Mouse (Mus musculus): ENCODE measurements around the gene Limch1. TPM values are rescaled to one million over a fixed set of nuclear protein-coding genes. Genes with fewer than 3 reads are reported as not detected.

Gene Limch1
- polyA plus RNA-seq, 1 experiment from 2014 or later: 1.5 TPM

DNA sequence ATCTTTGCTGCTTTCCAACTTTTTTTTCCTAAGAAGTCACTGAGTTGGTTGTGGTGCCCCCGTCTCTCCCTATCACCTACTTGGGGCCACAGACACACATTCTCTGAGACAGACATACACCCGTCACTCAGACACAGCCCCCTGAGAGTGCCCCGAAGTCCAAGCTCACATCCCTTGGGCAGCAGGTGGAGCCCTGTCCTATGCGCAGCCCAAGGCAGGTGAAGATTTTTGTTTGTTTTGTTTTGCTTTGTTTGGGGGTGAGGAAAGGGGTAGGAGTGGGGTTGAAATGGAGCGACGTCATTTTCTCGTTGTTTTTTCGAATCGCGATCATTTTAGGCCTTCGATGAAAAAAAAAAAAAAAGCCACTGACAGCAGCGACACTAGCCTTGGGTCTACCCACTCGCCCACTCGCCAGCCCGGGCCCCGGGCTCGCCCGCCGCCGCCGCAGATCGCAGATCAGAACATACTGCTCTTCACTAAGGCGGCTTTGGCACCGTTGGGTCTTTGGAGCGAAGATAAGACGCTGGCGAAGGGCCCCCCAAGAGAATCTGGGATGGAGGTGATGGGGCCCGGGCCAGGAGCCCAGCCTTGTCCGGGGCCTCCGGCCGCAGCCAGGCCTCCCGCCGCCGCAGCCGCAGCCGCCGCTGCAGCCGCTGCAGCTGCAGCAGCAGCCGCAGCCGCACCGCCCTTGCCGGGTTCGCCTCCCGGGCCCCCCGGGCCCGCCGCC, 350.2 kb downstream of the Limch1 start:
- under 1% methylated on average over 43 of the region's 47 CpGs for WGBS (ENCODE audit: insufficient replicate concordance)
- H3K9ac ChIP-seq (ENCODE audit: low read depth, low read length): no peak overlapping the region

DNA sequence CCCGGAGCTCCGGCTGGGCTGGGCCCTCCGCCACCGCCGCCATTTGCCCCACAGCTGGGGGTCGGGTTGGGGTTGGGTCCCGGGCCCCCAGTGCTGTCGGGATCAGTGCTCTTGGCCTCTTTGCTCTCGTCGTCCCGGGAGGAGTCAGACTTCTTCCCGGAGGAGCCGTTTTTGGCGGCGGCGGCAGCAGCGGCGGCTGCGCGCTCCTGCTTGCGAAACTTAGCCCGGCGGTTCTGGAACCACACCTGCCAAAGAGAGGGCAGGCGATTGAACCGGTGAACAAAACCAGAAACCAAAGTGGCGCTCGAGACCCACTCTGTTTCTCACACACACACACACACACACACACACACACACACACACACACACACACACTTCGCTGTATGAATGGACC, 350.7 kb downstream of the Limch1 start:
- no peak for ATAC-seq (ENCODE audit: low read depth)
- H3K9me3 ChIP-seq (replicated peaks; ENCODE audit: control insufficient read depth, low read length): no peaks in the 10 kb centered on the region
- no peak overlapping the region for H3K27ac ChIP-seq (ENCODE audit: low read length)
- H3K4me3 ChIP-seq (ENCODE audit: low read depth, low read length): peak overlapping the region; percentile 34; the same call in 1 of the 2 replicates
- H3K27me3 ChIP-seq (ENCODE audit: control insufficient read depth, insufficient read depth, low read depth, low read length): peaks cover 85% of the 10 kb centered on the region
- peak overlapping the region; percentile 43 for H3K4me2 ChIP-seq (ENCODE audit: low read depth, low read length)
- no peaks in the 10 kb centered on the region for H3K36me3 ChIP-seq (ENCODE audit: control insufficient read depth, insufficient read depth)
- H3K4me1 ChIP-seq (ENCODE audit: control insufficient read depth, low read depth, low read length): no peaks in the 10 kb centered on the region
- WGBS (ENCODE audit: insufficient replicate concordance): 2% methylated on average over 28 of the region's 28 CpGs
- no peak overlapping the region for H3K9ac ChIP-seq (ENCODE audit: low read depth, low read length)

More for the DNA sequence above, 350.2 kb downstream of the Limch1 start:
- peaks cover 80% of the 10 kb centered on the region for H3K27me3 ChIP-seq (ENCODE audit: control insufficient read depth, insufficient read depth, low read depth, low read length)
- H3K4me2 ChIP-seq (ENCODE audit: low read depth, low read length): peak overlapping the region; percentile 43
- no peak for ATAC-seq (ENCODE audit: low read depth)
- H3K4me3 ChIP-seq (ENCODE audit: low read depth, low read length): peak overlapping the region; percentile 34; the same call in 1 of the 2 replicates
- H3K36me3 ChIP-seq (ENCODE audit: control insufficient read depth, insufficient read depth): no peaks in the 10 kb centered on the region
- no peaks in the 10 kb centered on the region for H3K4me1 ChIP-seq (ENCODE audit: control insufficient read depth, low read depth, low read length)
- H3K27ac ChIP-seq (ENCODE audit: low read length): no peak overlapping the region
- H3K9me3 ChIP-seq (replicated peaks; ENCODE audit: control insufficient read depth, low read length): no peaks in the 10 kb centered on the region

- Histone ChIP-seq H3K4me1 (ENCODE audit: control insufficient read depth, low read depth, low read length) (no peaks in the 10 kb centered on the region), H3K4me3 (ENCODE audit: low read depth, low read length) (no peak overlapping the region), H3K27me3 (ENCODE audit: control insufficient read depth, insufficient read depth, low read depth, low read length) (peaks cover 91% of the 10 kb centered on the region), H3K36me3 (ENCODE audit: control insufficient read depth, insufficient read depth) (no peaks in the 10 kb centered on the region), H3K27ac (ENCODE audit: low read length) (no peak overlapping the region), H3K4me2 (ENCODE audit: low read depth, low read length) (no peak overlapping the region), H3K9ac (ENCODE audit: low read depth, low read length) (no peak overlapping the region), H3K9me3 (replicated peaks; ENCODE audit: control insufficient read depth, low read length) (no peaks in the 10 kb centered on the region)
- 3% methylated on average over 41 of the region's 41 CpGs for WGBS (ENCODE audit: insufficient replicate concordance)
- no peak for ATAC-seq (ENCODE audit: low read depth)
Measured at GRCm38 (mm10) chr5:67097106-67098050, 351.8 kb downstream of the Limch1 start.

DNA sequence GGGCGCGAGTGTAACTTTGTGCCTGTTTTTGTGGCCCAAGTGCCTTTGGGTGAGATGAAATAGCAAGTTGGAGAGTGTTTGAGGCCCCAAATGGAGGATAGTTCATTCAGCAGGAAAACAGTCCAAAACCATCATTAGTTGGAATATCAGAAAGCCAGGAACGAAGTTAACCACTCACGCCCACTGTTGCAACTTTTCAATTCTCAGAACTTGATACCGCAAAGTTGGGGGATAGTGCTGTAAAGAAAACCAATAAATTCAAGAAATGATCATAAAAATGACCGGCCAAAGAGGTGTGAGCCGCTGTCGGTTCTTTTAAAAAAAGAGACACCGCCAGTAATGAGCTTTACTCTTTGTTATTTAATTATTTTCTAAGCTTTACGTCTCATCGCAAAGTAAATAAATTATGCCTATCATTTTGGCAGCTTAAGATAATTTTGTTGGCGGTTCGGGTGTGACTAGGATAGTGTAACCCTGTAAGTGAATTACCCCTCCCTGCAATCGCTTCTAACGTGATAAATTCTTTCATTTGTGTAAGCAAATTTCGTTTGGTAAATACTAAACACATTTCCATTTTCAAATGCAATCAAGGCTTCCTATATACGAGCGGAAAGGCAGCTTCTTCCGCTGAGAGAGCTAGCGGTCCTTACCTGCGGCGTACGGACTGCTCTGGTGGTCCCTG, 352.6 kb downstream of the Limch1 start:
- no peak overlapping the region for H3K9ac ChIP-seq (ENCODE audit: low read depth, low read length)
- peaks cover 96% of the 10 kb centered on the region for H3K27me3 ChIP-seq (ENCODE audit: control insufficient read depth, insufficient read depth, low read depth, low read length)
- no peak for ATAC-seq (ENCODE audit: low read depth)
- H3K27ac ChIP-seq (ENCODE audit: low read length): no peak overlapping the region
- H3K4me1 ChIP-seq (ENCODE audit: control insufficient read depth, low read depth, low read length): no peaks in the 10 kb centered on the region
- H3K4me3 ChIP-seq (ENCODE audit: low read depth, low read length): no peak overlapping the region
- H3K36me3 ChIP-seq (ENCODE audit: control insufficient read depth, insufficient read depth): no peaks in the 10 kb centered on the region
- H3K9me3 ChIP-seq (replicated peaks; ENCODE audit: control insufficient read depth, low read length): no peaks in the 10 kb centered on the region
- 3% methylated on average over 23 of the region's 23 CpGs for WGBS (ENCODE audit: insufficient replicate concordance)
- no peak overlapping the region for H3K4me2 ChIP-seq (ENCODE audit: low read depth, low read length)

- Histone ChIP-seq H3K9ac (ENCODE audit: low read depth, low read length) (no peak within 1 kb of the TSS), H3K27ac (ENCODE audit: low read length) (no peak within 1 kb of the TSS), H3K27me3 (ENCODE audit: control insufficient read depth, insufficient read depth, low read depth, low read length) (peaks cover 94% of the 10 kb centered on the region)
Measured at GRCm38 (mm10) chr5:67098733-67099323, 353.2 kb downstream of the Limch1 start, which contains the start of gene Phox2b. Gene Phox2b (minus strand): TSS chr5:67099301.

GRCm38 (mm10) chr5:67099393-67100271, 354.0 kb downstream of the Limch1 start:
- Histone ChIP-seq H3K4me1 (ENCODE audit: control insufficient read depth, low read depth, low read length) (no peaks in the 10 kb centered on the region), H3K4me3 (ENCODE audit: low read depth, low read length) (no peak overlapping the region), H3K27me3 (ENCODE audit: control insufficient read depth, insufficient read depth, low read depth, low read length) (peaks cover 94% of the 10 kb centered on the region), H3K27ac (ENCODE audit: low read length) (no peak overlapping the region), H3K9me3 (replicated peaks; ENCODE audit: control insufficient read depth, low read length) (no peaks in the 10 kb centered on the region), H3K4me2 (ENCODE audit: low read depth, low read length) (no peak overlapping the region), H3K36me3 (ENCODE audit: control insufficient read depth, insufficient read depth) (no peaks in the 10 kb centered on the region), H3K9ac (ENCODE audit: low read depth, low read length) (no peak overlapping the region)
- 3% methylated on average over 32 of the region's 32 CpGs for WGBS (ENCODE audit: insufficient replicate concordance)
- ATAC-seq (ENCODE audit: low read depth): no peak

More at GRCm38 (mm10) chr5:67098733-67099323, 353.2 kb downstream of the Limch1 start, which contains the start of gene Phox2b:
- no peaks in the 10 kb centered on the region for H3K36me3 ChIP-seq (ENCODE audit: control insufficient read depth, insufficient read depth)
- H3K4me1 ChIP-seq (ENCODE audit: control insufficient read depth, low read depth, low read length): no peaks in the 10 kb centered on the region
- WGBS (ENCODE audit: insufficient replicate concordance): 4% methylated on average over 16 of the region's 16 CpGs
- H3K4me3 ChIP-seq (ENCODE audit: low read depth, low read length): no peak within 1 kb of the TSS
- H3K4me2 ChIP-seq (ENCODE audit: low read depth, low read length): no peak within 1 kb of the TSS
- H3K9me3 ChIP-seq (replicated peaks; ENCODE audit: control insufficient read depth, low read length): no peaks in the 10 kb centered on the region
- ATAC-seq (ENCODE audit: low read depth): no peak

GRCm38 (mm10) chr5:67100564-67101394, 355.2 kb downstream of the Limch1 start:
- Histone ChIP-seq H3K9me3 (replicated peaks; ENCODE audit: control insufficient read depth, low read length) (no peaks in the 10 kb centered on the region), H3K9ac (ENCODE audit: low read depth, low read length) (no peak overlapping the region), H3K4me3 (ENCODE audit: low read depth, low read length) (no peak overlapping the region), H3K4me2 (ENCODE audit: low read depth, low read length) (no peak overlapping the region), H3K4me1 (ENCODE audit: control insufficient read depth, low read depth, low read length) (no peaks in the 10 kb centered on the region), H3K36me3 (ENCODE audit: control insufficient read depth, insufficient read depth) (no peaks in the 10 kb centered on the region), H3K27me3 (ENCODE audit: control insufficient read depth, insufficient read depth, low read depth, low read length) (peaks cover 85% of the 10 kb centered on the region), H3K27ac (ENCODE audit: low read length) (no peak overlapping the region)
- ATAC-seq (ENCODE audit: low read depth): no peak
- 4% methylated on average over 34 of the region's 34 CpGs for WGBS (ENCODE audit: insufficient replicate concordance)
